Mouse (Mus musculus): ENCODE data around the gene Drg2.

GRCm38 (mm10) chr11:60406606-60407005 is 47.8 kb upstream of the Drg2 start:
- TF ChIP-seq CTCF (IDR thresholded peaks at IDR 0.05) (no peak), POLR2A (IDR thresholded peaks at IDR 0.05; ENCODE audit: insufficient read depth, low read depth, low read length) (no peak), EP300 (IDR thresholded peaks at IDR 0.05; ENCODE audit: insufficient read depth, low read depth, low read length) (no peak)

Measured in heart, adult 2 months (tissue).